Mouse (Mus musculus) spleen, postnatal 4 days (tissue): ENCODE results near the gene Ppp1r36.
A peak's percentile ranks its signal among the peaks of the same experiment; 100 is the strongest.
"Not testable (repeated sequence)": the region's sequence is repeated elsewhere in the genome, so short reads cannot be mapped to it uniquely, and the experiment has no call there.

ENCODE experiments used
- DNase-seq, 2 experiments: peaks; one replicate each; pipeline ENCODE4 v3.0.0; 2022; ENCODE audit warnings: low spot score in 2 of 2

Ppp1r36 gene

GRCm38 (mm10) chr12:76446201-76446600 lies 28.9 kb downstream of the Ppp1r36 start:
- DNase-seq = no peak

- no peak for DNase-seq
Measured at GRCm38 (mm10) chr12:76448127-76448526, 30.8 kb downstream of the Ppp1r36 start.

GRCm38 (mm10) chr12:76452203-76452602 lies 34.9 kb downstream of the Ppp1r36 start:
- no peak for DNase-seq

GRCm38 (mm10) chr12:76458445-76458844 lies 41.1 kb downstream of the Ppp1r36 start:
- not testable (repeated sequence) for DNase-seq

GRCm38 (mm10) chr12:76459032-76459431 lies 41.7 kb downstream of the Ppp1r36 start:
- no peak for DNase-seq

GRCm38 (mm10) chr12:76463391-76463790 lies 46.1 kb downstream of the Ppp1r36 start:
- DNase-seq = no peak

- DNase-seq = no peak
Measured at GRCm38 (mm10) chr12:76464651-76465252, 47.4 kb downstream of the Ppp1r36 start.

- no peak for DNase-seq
Measured at GRCm38 (mm10) chr12:76466651-76467050, 49.3 kb downstream of the Ppp1r36 start.

- DNase-seq = no peak
Measured at GRCm38 (mm10) chr12:76467256-76467655, 49.9 kb downstream of the Ppp1r36 start.

GRCm38 (mm10) chr12:76472046-76472445 lies 54.7 kb downstream of the Ppp1r36 start:
- DNase-seq = peak; percentile 37 to 77

- no peak for DNase-seq
Measured at GRCm38 (mm10) chr12:76473562-76474245, 56.4 kb downstream of the Ppp1r36 start.

GRCm38 (mm10) chr12:76474246-76474583 lies 56.9 kb downstream of the Ppp1r36 start:
- no peak for DNase-seq

GRCm38 (mm10) chr12:76474802-76475201 lies 57.5 kb downstream of the Ppp1r36 start:
- DNase-seq = no peak

- no peak for DNase-seq
Measured at GRCm38 (mm10) chr12:76476146-76476545, 58.8 kb downstream of the Ppp1r36 start.

GRCm38 (mm10) chr12:76478309-76479023 lies 61.1 kb downstream of the Ppp1r36 start:
- no peak for DNase-seq

- DNase-seq = no peak
Measured at GRCm38 (mm10) chr12:76479174-76479573, 61.8 kb downstream of the Ppp1r36 start.

GRCm38 (mm10) chr12:76479836-76480495 lies 62.6 kb downstream of the Ppp1r36 start:
- no peak for DNase-seq

- no peak for DNase-seq
Measured at GRCm38 (mm10) chr12:76482446-76482845, 65.1 kb downstream of the Ppp1r36 start.

GRCm38 (mm10) chr12:76482948-76483347 lies 65.6 kb downstream of the Ppp1r36 start:
- no peak for DNase-seq

GRCm38 (mm10) chr12:76484881-76485280 lies 67.5 kb downstream of the Ppp1r36 start:
- DNase-seq = no peak

GRCm38 (mm10) chr12:76485381-76485780 lies 68.0 kb downstream of the Ppp1r36 start:
- no peak for DNase-seq

GRCm38 (mm10) chr12:76486943-76487342 lies 69.6 kb downstream of the Ppp1r36 start:
- DNase-seq = no peak
